Mouse (Mus musculus) brain, adult 10 weeks (tissue): Measurements from ENCODE around the gene Gzmk. TPM values are rescaled to one million over a fixed set of nuclear protein-coding genes. Genes with fewer than 3 reads are reported as not detected.

Source experiments
- polyA plus RNA-seq: library from polyadenylated mRNA; stranded (reverse); fragments of 350-450 nt; fragmentation: Illumina TruSeq; extraction: RNeasy Lipid Tissue Mini Kit (QIAGEN cat#74804); gene quantifications from one replicate; pipeline ENCODE4 v1.2.3, GENCODE M21; 2015; ENCODE audit warnings: low read depth, low replicate concordance

Gzmk gene
- 0.57 TPM for polyA plus RNA-seq

DNA sequence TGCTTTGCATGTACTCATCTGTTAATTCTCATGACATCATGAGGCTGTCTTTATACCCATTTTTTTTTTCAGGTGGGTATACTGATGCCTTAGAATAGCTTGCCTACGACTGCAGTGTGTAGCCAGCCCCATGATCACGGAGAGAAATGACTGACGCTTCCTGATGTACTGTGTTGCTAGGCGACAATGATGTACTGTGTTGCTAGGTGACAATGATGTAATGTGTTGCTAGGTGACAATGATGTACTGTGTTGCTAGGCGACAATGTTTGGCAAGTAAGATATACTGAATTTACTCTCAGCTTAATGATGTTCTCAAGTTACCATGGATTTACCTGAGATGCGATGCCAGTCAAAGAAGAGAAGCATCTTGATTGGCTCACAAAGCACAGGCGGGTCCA lies at the start of gene Gzmk:
Gene Gzmk, minus strand, starts transcription at position 98 of the 400 bp plus-strand sequence.

DNA sequence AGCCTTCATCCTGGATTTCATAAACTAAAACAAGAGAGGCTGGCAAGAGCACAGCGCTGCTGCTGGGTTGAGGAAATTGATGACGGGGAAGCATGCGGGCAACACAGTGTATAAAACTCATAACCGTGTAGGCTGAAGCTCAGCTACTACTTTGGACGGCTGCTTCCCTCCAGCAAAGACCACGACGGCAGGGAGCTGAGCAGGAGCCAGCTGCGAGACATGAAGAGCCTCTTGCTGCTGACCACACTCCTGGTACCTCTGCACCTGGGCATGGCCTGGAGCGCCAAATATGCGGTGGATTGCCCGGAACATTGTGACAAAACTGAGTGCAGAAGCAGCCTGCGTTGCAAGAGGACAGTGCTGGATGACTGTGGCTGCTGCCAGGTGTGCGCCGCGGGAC lies 16.1 kb downstream of the Gzmk start, which contains the start of gene Esm1:
Gene Esm1, plus strand, starts transcription at position 36 of the 400 bp plus-strand sequence.

Other genes with a start within 250 kb of the Gzmk start
- gene Ccno, start 238.1 kb downstream of the Gzmk start, polyA plus RNA-seq = 1.7 TPM
- 0.24 TPM for gene Mcidas, start 232.1 kb downstream of the Gzmk start, polyA plus RNA-seq
- gene Cdc20b, start 190.8 kb downstream of the Gzmk start, polyA plus RNA-seq = not detected
- 12.7 TPM for gene Gpx8, start 179.5 kb downstream of the Gzmk start, polyA plus RNA-seq
- not detected for gene Gzma, start 124.9 kb downstream of the Gzmk start, polyA plus RNA-seq
- gene Esm1, start 16.2 kb downstream of the Gzmk start, polyA plus RNA-seq = 0.42 TPM
- 0.68 TPM for gene BC067074, start 67.3 kb upstream of the Gzmk start, polyA plus RNA-seq